Mouse (Mus musculus) stomach, embryonic 15.5 days (tissue): ENCODE data around the gene Smg1. TPM values are rescaled to one million over a fixed set of nuclear protein-coding genes. Genes with fewer than 3 reads are reported as not detected.
"Not testable (repeated sequence)": the region's sequence is repeated elsewhere in the genome, so short reads cannot be mapped to it uniquely, and the experiment has no call there.

Experiments used
- ATAC-seq: fragments of 200-750 bp; cut with Nextera tagmentation; 2 replicates; pipeline ENCODE4 v1.8.0; 2017; ENCODE audit warnings: low read depth, moderate number of reproducible peaks, moderate TSS enrichment; ENCODE audit not compliant: insufficient read depth, low FRiP score
- H3K27ac ChIP-seq: fragments of 300-500 bp; sonication (generic); 2 replicates; pipeline ENCODE4 v1.5.1; 2015; ENCODE audit warnings: mild to moderate bottlenecking, inconsistent platforms
- H3K27me3 ChIP-seq: fragments of 300-500 bp; sonication (generic); replicated peaks from 2 replicates; pipeline ENCODE4 v1.6.1; 2015; ENCODE audit warnings: inconsistent platforms
- H3K36me3 ChIP-seq: fragments of 300-500 bp; sonication (generic); 2 replicates; pipeline ENCODE4 v1.6.1; 2015; ENCODE audit warnings: inconsistent platforms
- H3K4me1 ChIP-seq: fragments of 300-500 bp; sonication (generic); 2 replicates; pipeline ENCODE4 v1.6.1; 2015; ENCODE audit warnings: inconsistent platforms
- H3K4me2 ChIP-seq: fragments of 300-500 bp; sonication (generic); 2 replicates; pipeline ENCODE4 v1.6.1; 2015; ENCODE audit warnings: mild to moderate bottlenecking, inconsistent platforms
- H3K4me3 ChIP-seq: fragments of 300-500 bp; sonication (generic); replicated peaks from 2 replicates; pipeline ENCODE4 v1.5.1; 2015; ENCODE audit warnings: inconsistent platforms
- H3K9ac ChIP-seq: fragments of 300-500 bp; sonication (generic); 2 replicates; pipeline ENCODE4 v1.6.1; 2015; ENCODE audit warnings: inconsistent platforms
- H3K9me3 ChIP-seq: fragments of 300-500 bp; sonication (generic); 2 replicates; pipeline ENCODE4 v1.6.1; 2016; ENCODE audit warnings: inconsistent platforms
- WGBS: fragments of 180-500 bp; shearing (Covaris S2); methylation state at CpG from one replicate; pipeline ENCODE4 v1.1.7; 2015; 5-methylcytosine and 5-hydroxymethylcytosine counted together
- polyA plus RNA-seq: library from polyadenylated mRNA; unstranded; fragments of >200 nt; fragmentation: Nextera tagmentation; extraction: Ambion mirVana; gene quantifications from 2 replicates; pipeline ENCODE4 v1.2.1, GENCODE M21; 2015

Gene Smg1
- polyA plus RNA-seq, 1 experiment from 2014 or later, result 22.0 TPM

- peaks cover 25% of the 10 kb centered on the region for H3K36me3 ChIP-seq
- no peak overlapping the region for H3K9ac ChIP-seq
- no peak overlapping the region for H3K4me2 ChIP-seq
- no peak overlapping the region for H3K27ac ChIP-seq
- no peaks in the 10 kb centered on the region for H3K27me3 ChIP-seq
- H3K4me3 ChIP-seq, result no peak overlapping the region
- WGBS, result 84% methylated on average over 3 of the region's 3 CpGs
- no peak for ATAC-seq
- no peaks in the 10 kb centered on the region for H3K4me1 ChIP-seq
- no peaks in the 10 kb centered on the region for H3K9me3 ChIP-seq
These were observed 63.7 kb downstream of the Smg1 start for GRCm38 (mm10) chr7:118179782-118180181.

- no peaks in the 10 kb centered on the region for H3K27me3 ChIP-seq
- no peaks in the 10 kb centered on the region for H3K9me3 ChIP-seq
- no peak for ATAC-seq
- no peak overlapping the region for H3K9ac ChIP-seq
- no peak overlapping the region for H3K27ac ChIP-seq
- WGBS, result 57% methylated on average over 1 of the region's 1 CpGs
- H3K4me1 ChIP-seq, result no peaks in the 10 kb centered on the region
- no peak overlapping the region for H3K4me2 ChIP-seq
- H3K36me3 ChIP-seq, result peaks cover 25% of the 10 kb centered on the region
- no peak overlapping the region for H3K4me3 ChIP-seq
These were observed 67.6 kb downstream of the Smg1 start for GRCm38 (mm10) chr7:118175821-118176355.

- H3K9me3 ChIP-seq, H3K4me1 ChIP-seq, H3K4me2 ChIP-seq, H3K9ac ChIP-seq, H3K27ac ChIP-seq, ATAC-seq, H3K4me3 ChIP-seq, H3K27me3 ChIP-seq: not testable (repeated sequence)
- H3K36me3 ChIP-seq, result peaks cover 46% of the 10 kb centered on the region
- WGBS, result 92% methylated on average over 2 of the region's 2 CpGs
These were observed 73.3 kb downstream of the Smg1 start for GRCm38 (mm10) chr7:118170125-118170524.

- H3K36me3 ChIP-seq, result peaks cover 34% of the 10 kb centered on the region
- H3K4me3 ChIP-seq, result no peak overlapping the region
- no peak overlapping the region for H3K4me2 ChIP-seq
- ATAC-seq, result no peak
- H3K4me1 ChIP-seq, result no peaks in the 10 kb centered on the region
- H3K27ac ChIP-seq, result no peak overlapping the region
- no peaks in the 10 kb centered on the region for H3K9me3 ChIP-seq
- H3K9ac ChIP-seq, result no peak overlapping the region
- H3K27me3 ChIP-seq, result no peaks in the 10 kb centered on the region
- 94% methylated on average over 8 of the region's 8 CpGs for WGBS
These were observed 80.5 kb downstream of the Smg1 start for GRCm38 (mm10) chr7:118163006-118163405.

- H3K36me3 ChIP-seq, result peaks cover 36% of the 10 kb centered on the region
- no peaks in the 10 kb centered on the region for H3K27me3 ChIP-seq
- no peaks in the 10 kb centered on the region for H3K4me1 ChIP-seq
- no peaks in the 10 kb centered on the region for H3K9me3 ChIP-seq
- H3K4me3 ChIP-seq, result no peak overlapping the region
- no peak for ATAC-seq
- no peak overlapping the region for H3K9ac ChIP-seq
- no peak overlapping the region for H3K27ac ChIP-seq
- H3K4me2 ChIP-seq, result no peak overlapping the region
- whole genome bisulfite sequencing, result 90% methylated on average over 3 of the region's 3 CpGs
These were observed 83.3 kb downstream of the Smg1 start for GRCm38 (mm10) chr7:118160121-118160520.

- WGBS, result 89% methylated on average over 7 of the region's 7 CpGs
- no peaks in the 10 kb centered on the region for H3K27me3 ChIP-seq
- peaks cover 56% of the 10 kb centered on the region for H3K36me3 ChIP-seq
These were observed 87.0 kb downstream of the Smg1 start for GRCm38 (mm10) chr7:118156461-118156860.

GRCm38 (mm10) chr7:118154150-118154549, 89.3 kb downstream of the Smg1 start:
- Histone ChIP-seq H3K27ac (no peak overlapping the region), H3K4me2 (no peak overlapping the region), H3K4me3 (no peak overlapping the region), H3K27me3 (no peaks in the 10 kb centered on the region), H3K4me1 (no peaks in the 10 kb centered on the region), H3K36me3 (peaks cover 46% of the 10 kb centered on the region), H3K9ac (no peak overlapping the region), H3K9me3 (no peaks in the 10 kb centered on the region)
- WGBS, result 85% methylated on average over 6 of the region's 6 CpGs
- ATAC-seq, result no peak

More at GRCm38 (mm10) chr7:118156461-118156860, 87.0 kb downstream of the Smg1 start:
- no peak for ATAC-seq
- Histone ChIP-seq H3K9me3 (no peaks in the 10 kb centered on the region), H3K4me3 (no peak overlapping the region), H3K4me2 (no peak overlapping the region), H3K4me1 (no peaks in the 10 kb centered on the region), H3K27ac (no peak overlapping the region), H3K9ac (no peak overlapping the region)

GRCm38 (mm10) chr7:118143602-118144001, 99.9 kb downstream of the Smg1 start:
- Histone ChIP-seq H3K27ac (no peak overlapping the region), H3K9ac (no peak overlapping the region), H3K4me1 (no peaks in the 10 kb centered on the region), H3K27me3 (no peaks in the 10 kb centered on the region), H3K4me2 (no peak overlapping the region), H3K36me3 (peaks cover 42% of the 10 kb centered on the region), H3K4me3 (no peak overlapping the region), H3K9me3 (no peaks in the 10 kb centered on the region)
- ATAC-seq, result no peak; the same call in 1 of the 2 replicates
- 88% methylated on average over 3 of the region's 3 CpGs for WGBS

GRCm38 (mm10) chr7:118143123-118143522, 100.3 kb downstream of the Smg1 start:
- ATAC-seq, result no peak
- H3K4me3 ChIP-seq, result no peak overlapping the region
- 88% methylated on average over 4 of the region's 4 CpGs for WGBS
- H3K36me3 ChIP-seq, result peaks cover 38% of the 10 kb centered on the region
- H3K9me3 ChIP-seq, result no peaks in the 10 kb centered on the region
- no peak overlapping the region for H3K9ac ChIP-seq
- no peak overlapping the region for H3K27ac ChIP-seq
- no peaks in the 10 kb centered on the region for H3K4me1 ChIP-seq
- H3K4me2 ChIP-seq, result no peak overlapping the region
- no peaks in the 10 kb centered on the region for H3K27me3 ChIP-seq

- WGBS, result 92% methylated on average over 7 of the region's 7 CpGs
- no peak for ATAC-seq
- Histone ChIP-seq H3K27me3 (no peaks in the 10 kb centered on the region), H3K4me3 (no peak overlapping the region), H3K4me1 (no peaks in the 10 kb centered on the region), H3K9ac (no peak overlapping the region), H3K27ac (no peak overlapping the region), H3K36me3 (peaks cover 42% of the 10 kb centered on the region), H3K4me2 (no peak overlapping the region), H3K9me3 (no peaks in the 10 kb centered on the region)
These were observed 102.2 kb downstream of the Smg1 start for GRCm38 (mm10) chr7:118141271-118141670.

- peaks cover 2% of the 10 kb centered on the region; the same call in 1 of the 2 replicates for H3K4me1 ChIP-seq
- H3K9ac ChIP-seq, result no peak overlapping the region
- H3K9me3 ChIP-seq, result no peaks in the 10 kb centered on the region
- no peaks in the 10 kb centered on the region for H3K27me3 ChIP-seq
- no peak for ATAC-seq
- H3K4me3 ChIP-seq, result no peak overlapping the region
- WGBS, result 75% methylated on average over 11 of the region's 11 CpGs
- H3K27ac ChIP-seq, result no peak overlapping the region
- no peak overlapping the region for H3K4me2 ChIP-seq
- peaks cover 32% of the 10 kb centered on the region for H3K36me3 ChIP-seq
These were observed 108.3 kb downstream of the Smg1 start for GRCm38 (mm10) chr7:118135128-118135527.

- ATAC-seq, result peak; percentile 98
- Histone ChIP-seq H3K4me2 (peak within 1 kb of the TSS; percentile 83), H3K27ac (peak within 1 kb of the TSS; percentile 96), H3K9ac (peak within 1 kb of the TSS; percentile 85), H3K27me3 (no peaks in the 10 kb centered on the region), H3K9me3 (no peaks in the 10 kb centered on the region), H3K4me1 (peaks cover 18% of the 10 kb centered on the region), H3K4me3 (peak within 1 kb of the TSS; percentile 78), H3K36me3 (peaks cover 2% of the 10 kb centered on the region; the same call in 1 of the 2 replicates)
- WGBS, result under 1% methylated on average over 39 of the region's 39 CpGs
These were observed 113.9 kb downstream of the Smg1 start, which contains the start of gene Arl6ip1 for GRCm38 (mm10) chr7:118129430-118130041. Gene Arl6ip1, minus strand, starts transcription at chr7:118129662.
